ENCODE assay signal across 28 mouse cellular contexts in genomic region chr11:113510249-113510648, GRCm38 (mm10).
A peak's percentile ranks its signal among the peaks of the same experiment; 100 is the strongest.
DNase-seq lines count a peak whose midpoint lies in the region; ATAC-seq and TF ChIP-seq lines count a peak whose summit lies in the region.
"Had no signal": no experiment of that assay in that cellular context is flagged by ENCODE, and none has a peak within 500 bp of the region (broad histone marks: within the 10 kb centered on the region; RNA-seq: fewer than 3 reads in every experiment).

No protein-coding gene starts in this region.

- no peaks in the 10 kb centered on the region for H3K27me3 ChIP-seq in liver, embryonic 11.5 days (replicated peaks; ENCODE audit: control insufficient read depth, insufficient read depth, low read length)
- H3K27me3 ChIP-seq in liver, embryonic 13.5 days: no peaks in the 10 kb centered on the region
- H3K27me3 ChIP-seq: embryonic facial prominence, embryonic 15.5 days; forebrain, embryonic 12.5 days; heart, embryonic 12.5 days; intestine, embryonic 15.5 days; midbrain, embryonic 15.5 days; Patski had no signal

- peak overlapping the region; percentile 38 for H3K4me2 ChIP-seq in liver, embryonic 11.5 days
- peak overlapping the region; percentile 41; the same call in 1 of the 2 replicates for H3K4me2 ChIP-seq in liver, embryonic 13.5 days
- H3K4me2 ChIP-seq: embryonic facial prominence, embryonic 15.5 days; forebrain, embryonic 12.5 days; intestine, embryonic 15.5 days; midbrain, embryonic 15.5 days had no signal

- H3K9ac ChIP-seq in liver, embryonic 11.5 days (ENCODE audit: low read depth, low read length): no peak overlapping the region
- H3K9ac ChIP-seq in liver, embryonic 13.5 days: 0 out of 2 replicates have a peak overlapping the region, but pooled peaks have one; percentile 36
- H3K9ac ChIP-seq: embryonic facial prominence, embryonic 15.5 days; forebrain, embryonic 12.5 days; heart, embryonic 12.5 days; intestine, embryonic 15.5 days; midbrain, embryonic 15.5 days had no signal

- peaks cover 22% of the 10 kb centered on the region for H3K4me1 ChIP-seq in liver, embryonic 11.5 days (replicated peaks; ENCODE audit: control insufficient read depth, insufficient read depth, low read length)
- peaks cover 40% of the 10 kb centered on the region for H3K4me1 ChIP-seq in liver, embryonic 13.5 days (replicated peaks)
- H3K4me1 ChIP-seq: embryonic facial prominence, embryonic 15.5 days had no signal

- no peak for ATAC-seq in liver, embryonic 11.5 days (replicated peaks; ENCODE audit: low FRiP score)
- no peak for ATAC-seq in liver, embryonic 13.5 days (ENCODE audit: low read depth)
- ATAC-seq: hindbrain, embryonic 16.5 days; intestine, embryonic 15.5 days; midbrain, embryonic 15.5 days; Patski had no signal

- no peak overlapping the region for H3K4me3 ChIP-seq in liver, embryonic 11.5 days (ENCODE audit: low read depth, low read length)
- no peak overlapping the region for H3K4me3 ChIP-seq in liver, embryonic 13.5 days (replicated peaks)
- H3K4me3 ChIP-seq: embryonic facial prominence, embryonic 10.5 days; embryonic facial prominence, embryonic 15.5 days; forebrain, embryonic 12.5 days; heart, embryonic 12.5 days; intestine, embryonic 15.5 days; midbrain, embryonic 10.5 days; midbrain, embryonic 15.5 days had no signal

- TF ChIP-seq CTCF in brain, embryonic 14.5 days (IDR thresholded peaks at IDR 0.05; ENCODE audit: borderline replicate concordance, extremely low read depth, insufficient read depth, insufficient read length): no peak

- no peak for TF ChIP-seq POLR2A in brain, embryonic 14.5 days (IDR thresholded peaks at IDR 0.05; ENCODE audit: borderline replicate concordance, extremely low read depth, insufficient read depth, insufficient read length, poor library complexity, severe bottlenecking)

- no peaks in the 10 kb centered on the region for H3K36me3 ChIP-seq in liver, embryonic 11.5 days (ENCODE audit: control insufficient read depth, insufficient read depth, low read length)
- H3K36me3 ChIP-seq in liver, embryonic 13.5 days: no peaks in the 10 kb centered on the region
- H3K36me3 ChIP-seq: embryonic facial prominence, embryonic 10.5 days; embryonic facial prominence, embryonic 15.5 days; forebrain, embryonic 12.5 days; heart, embryonic 12.5 days; intestine, embryonic 15.5 days; midbrain, embryonic 10.5 days; midbrain, embryonic 15.5 days had no signal

- no peaks in the 10 kb centered on the region for H3K9me3 ChIP-seq in liver, embryonic 11.5 days (ENCODE audit: control insufficient read depth, low read length)
- no peaks in the 10 kb centered on the region for H3K9me3 ChIP-seq in liver, embryonic 13.5 days (replicated peaks)
- H3K9me3 ChIP-seq: embryonic facial prominence, embryonic 10.5 days; embryonic facial prominence, embryonic 15.5 days; forebrain, embryonic 12.5 days; heart, embryonic 12.5 days; intestine, embryonic 15.5 days; midbrain, embryonic 10.5 days; midbrain, embryonic 15.5 days had no signal

- no peak overlapping the region for H3K27ac ChIP-seq in liver, embryonic 11.5 days (ENCODE audit: low read depth, low read length)
- H3K27ac ChIP-seq in liver, embryonic 13.5 days: no peak overlapping the region
- H3K27ac ChIP-seq: embryonic facial prominence, embryonic 15.5 days; forebrain, embryonic 12.5 days; intestine, embryonic 15.5 days; midbrain, embryonic 15.5 days had no signal

- WGBS in liver, embryonic 11.5 days: 68% methylated on average over 7 of the region's 7 CpGs
- WGBS in liver, embryonic 13.5 days (ENCODE audit: insufficient replicate concordance): 66% methylated on average over 7 of the region's 7 CpGs

- no peak for DNase-seq in liver, embryonic 11.5 days (ENCODE audit: low spot score)
- DNase-seq in liver: no peak
- DNase-seq in brain, embryonic 14.5 days (ENCODE audit: low read depth): peak; percentile 40
- no peak for DNase-seq in liver, embryonic 13.5 days
- peak; percentile 50 for DNase-seq in thymus, postnatal 14 days
- no peak for DNase-seq in cerebellum, adult 9-10 months
- DNase-seq in spleen, postnatal 14 days (ENCODE audit: low spot score in 2 of 2): no peak
- DNase-seq in c-Kit-positive CD71-positive TER-119-positive erythroid progenitor cells, embryonic 14.5 days (ENCODE audit: low spot score): no peak
- DNase-seq: adrenal gland, postnatal 10 days; B cell, adult 2 months; cerebellum, adult 18-20 months; cerebellum, postnatal 14 days; gastrocnemius, postnatal 14 days; kidney, adult 2 months; kidney, postnatal 4 days; lung, adult 2 months; lung, postnatal 14 days; right cerebral cortex, adult 18-20 months; right cerebral cortex, postnatal 4 days had no signal

Comparison
In these comparisons a context has a peak if more than half of its experiments do, and no peak if none do; other contexts are left out.
1. DNase-seq: peak in brain, embryonic 14.5 days (single experiment) and thymus, postnatal 14 days (single experiment); none in liver, embryonic 11.5 days (single experiment), liver (single experiment), liver, embryonic 13.5 days (single experiment), cerebellum, adult 9-10 months (single experiment), spleen, postnatal 14 days (0 of 2) and c-Kit-positive CD71-positive TER-119-positive erythroid progenitor cells, embryonic 14.5 days (single experiment).